Mouse (Mus musculus) ovary, postnatal 10 days (tissue): ENCODE results near the gene Olfr835.

ENCODE experiments used
- DNase-seq: peaks from one replicate; pipeline ENCODE4 v3.0.0; 2022; ENCODE audit warnings: low spot score

Olfr835 gene

GRCm38 (mm10) chr9:19032435-19032834 is at the start of gene Olfr835:
Gene Olfr835, plus strand, starts transcription at chr9:19032735.
- no peak for DNase-seq

- DNase-seq = no peak
Observed at GRCm38 (mm10) chr9:18987690-18988089, 44.8 kb upstream of the Olfr835 start, which contains the start of gene Olfr834. Gene Olfr834, plus strand, starts transcription at chr9:18987990.

GRCm38 (mm10) chr9:19084986-19085385 is 52.5 kb downstream of the Olfr835 start:
- DNase-seq = no peak
